Mouse (Mus musculus) G1E (cell line): ENCODE measurements around the gene 1810049J17Rik. TPM values are rescaled to one million over a fixed set of nuclear protein-coding genes. Genes with fewer than 3 reads are reported as not detected.

ENCODE experiments used
- ATAC-seq: 2 replicates; pipeline ENCODE4 v1.8.0; 2016; ENCODE audit warnings: mild to moderate bottlenecking; ENCODE audit not compliant: insufficient number of reproducible peaks, poor library complexity, low FRiP score, severe bottlenecking; ENCODE audit errors: extremely low read depth
- DNase-seq: peaks from one replicate; pipeline ENCODE4 v3.0.0; 2012; ENCODE audit warnings: low spot score
- H3K27me3 ChIP-seq: 2 replicates; pipeline ENCODE4 v1.6.1; 2012; ENCODE audit warnings: mild to moderate bottlenecking, low read length, inconsistent platforms; ENCODE audit not compliant: insufficient read depth
- H3K36me3 ChIP-seq: replicated peaks from 2 replicates; pipeline ENCODE3; 2012; ENCODE audit warnings: mild to moderate bottlenecking, inconsistent platforms
- H3K4me1 ChIP-seq: 2 replicates; pipeline ENCODE4 v1.6.1; 2012; ENCODE audit warnings: low read depth, low read length, inconsistent platforms, mixed read lengths; ENCODE audit not compliant: insufficient read depth
- H3K4me3 ChIP-seq: 2 replicates; pipeline ENCODE4 v1.5.1; 2012; ENCODE audit warnings: low read depth, mild to moderate bottlenecking, inconsistent platforms, low read length, moderate library complexity, mixed read lengths
- H3K9me3 ChIP-seq: replicated peaks from 2 replicates; pipeline ENCODE4 v1.6.1; 2012; ENCODE audit warnings: inconsistent platforms
- CTCF ChIP-seq: IDR thresholded peaks from 2 replicates; pipeline ENCODE4 v1.5.1; 2012; ENCODE audit warnings: low read depth, low read length, inconsistent platforms, mixed read lengths
- GATA1 ChIP-seq: IDR thresholded peaks from 2 replicates; pipeline ENCODE4 v1.6.1; 2012; ENCODE audit warnings: borderline replicate concordance, low read length, inconsistent platforms, mixed read lengths
- GATA2 ChIP-seq: IDR thresholded peaks from 2 replicates; pipeline ENCODE4 v1.6.1; 2012; ENCODE audit warnings: low read depth, low read length, inconsistent platforms, borderline replicate concordance
- POLR2AphosphoS5 ChIP-seq: IDR thresholded peaks from 2 replicates; pipeline ENCODE4 v1.6.1; 2012; ENCODE audit warnings: low read depth, low read length, inconsistent platforms; ENCODE audit not compliant: insufficient replicate concordance
- TAL1 ChIP-seq: conservative IDR thresholded peaks from 2 replicates; pipeline ENCODE4 v1.6.1; 2012; ENCODE audit warnings: low read depth, low read length, inconsistent platforms, mixed read lengths
- polyA plus RNA-seq: library from polyadenylated mRNA; stranded (reverse); fragments of >175 nt; gene quantifications from 2 replicates; pipeline ENCODE4 v1.2.3, GENCODE M21; 2012
- total RNA-seq, 2 experiments: library from RNA; stranded (forward) in 1 of 2; stranded (reverse) in 1 of 2; fragments of 200-1000 nt in 1 of 2; fragments of >200 nt in 1 of 2; fragmentation: Nextera tagmentation in 1 of 2; gene quantifications; 2 replicates each; pipeline ENCODE4 v1.2.3; 2014 to 2017

Gene 1810049J17Rik
- total and polyA plus RNA-seq, 3 experiments, result 0.36 to 0.38 TPM; not detected in 1

DNA sequence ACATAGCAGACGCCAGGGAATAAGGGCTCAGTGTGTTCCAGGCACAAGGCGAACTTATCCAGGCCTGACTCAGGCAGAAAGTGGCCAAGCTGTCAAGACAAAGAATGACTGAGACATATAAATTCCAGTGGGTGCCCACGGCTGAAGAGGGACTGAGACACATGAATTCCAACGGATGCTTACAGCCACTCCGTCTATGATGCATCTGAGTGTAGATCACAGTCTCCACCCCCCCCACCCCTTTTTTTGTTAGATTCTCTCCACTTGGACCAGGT, 36.2 kb downstream of the 1810049J17Rik start:
- no peaks in the 10 kb centered on the region for H3K36me3 ChIP-seq
- no peaks in the 10 kb centered on the region for H3K27me3 ChIP-seq
- peaks cover 2% of the 10 kb centered on the region; the same call in 1 of the 2 replicates for H3K9me3 ChIP-seq
- no peak for ATAC-seq
- H3K4me3 ChIP-seq, result no peak overlapping the region
- H3K4me1 ChIP-seq, result peaks cover 8% of the 10 kb centered on the region
- TF ChIP-seq CTCF (no peak), POLR2AphosphoS5 (no peak), GATA2 (no peak), GATA1 (no peak), TAL1 (no peak)
- no peak for DNase-seq

DNA sequence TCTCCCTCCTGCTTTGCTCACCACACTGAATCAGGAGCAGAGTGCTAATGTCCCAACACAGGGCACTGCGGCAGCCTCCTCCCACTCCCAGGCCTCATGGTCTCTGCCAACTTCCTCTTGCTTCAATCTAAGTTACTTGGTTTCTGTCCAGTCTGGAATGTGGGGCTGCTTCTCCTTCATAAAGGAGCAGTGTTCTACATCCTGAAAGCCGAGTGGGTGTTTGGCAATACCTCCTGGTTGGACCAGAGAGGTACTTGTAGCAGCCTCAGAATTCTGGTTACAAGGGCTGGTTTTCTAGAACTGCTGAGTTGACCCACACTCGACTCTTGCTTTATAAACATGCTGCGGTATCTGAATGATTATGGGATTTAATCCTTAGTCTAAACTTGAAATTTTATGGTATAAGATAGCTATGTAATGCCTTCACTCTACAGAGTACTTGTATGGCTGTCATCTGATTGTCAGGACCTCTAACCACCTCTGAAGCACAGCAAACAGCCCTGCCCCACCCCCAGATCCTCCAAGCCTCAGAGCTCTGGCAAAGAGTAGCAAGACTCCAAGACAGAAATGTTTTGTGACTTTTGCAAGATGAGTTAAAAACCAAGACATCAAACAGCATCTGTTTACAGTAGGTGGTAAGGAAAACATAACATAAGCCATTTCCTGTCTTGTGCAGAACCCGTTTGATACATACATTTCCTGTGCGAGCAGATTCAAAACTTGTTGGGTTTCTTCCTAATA, 36.7 kb downstream of the 1810049J17Rik start:
- no peak for ATAC-seq

DNA sequence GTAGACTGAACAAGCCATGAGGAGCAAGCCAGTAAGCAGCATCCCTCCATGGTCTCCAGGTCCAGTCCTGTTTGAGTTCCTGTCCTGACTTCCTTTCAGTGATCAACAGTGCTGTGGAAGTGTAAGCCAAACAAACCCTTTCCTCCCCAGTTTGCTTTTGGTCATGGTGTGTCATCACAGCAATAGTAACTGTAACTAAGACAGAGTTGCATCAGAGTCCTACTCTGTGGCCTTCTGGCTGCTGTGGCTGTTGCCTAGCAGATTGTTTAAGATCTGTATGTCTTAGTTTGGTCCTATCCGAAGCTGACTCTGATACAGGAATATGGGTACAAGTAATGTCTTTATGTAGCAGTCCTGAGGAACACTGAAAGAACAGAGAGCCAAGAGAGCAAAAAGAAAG, 41.9 kb downstream of the 1810049J17Rik start:
- Histone ChIP-seq H3K4me3 (no peak overlapping the region), H3K4me1 (peaks cover 8% of the 10 kb centered on the region), H3K27me3 (no peaks in the 10 kb centered on the region), H3K36me3 (no peaks in the 10 kb centered on the region), H3K9me3 (peaks cover 2% of the 10 kb centered on the region; the same call in 1 of the 2 replicates)
- ATAC-seq (no peak), DNase-seq (no peak)
- TF ChIP-seq CTCF (no peak), GATA1 (no peak), GATA2 (no peak), POLR2AphosphoS5 (no peak), TAL1 (no peak)

More for the DNA sequence above, 36.7 kb downstream of the 1810049J17Rik start:
- peaks cover 2% of the 10 kb centered on the region; the same call in 1 of the 2 replicates for H3K9me3 ChIP-seq
- H3K4me3 ChIP-seq, result no peak overlapping the region
- no peaks in the 10 kb centered on the region for H3K27me3 ChIP-seq
- H3K36me3 ChIP-seq, result no peaks in the 10 kb centered on the region
- no peak for DNase-seq
- TF ChIP-seq TAL1, result no peak
- no peak for TF ChIP-seq GATA1
- TF ChIP-seq GATA2, result no peak
- no peak for TF ChIP-seq POLR2AphosphoS5
- TF ChIP-seq CTCF, result no peak
- peaks cover 3% of the 10 kb centered on the region; the same call in 1 of the 2 replicates for H3K4me1 ChIP-seq

DNA sequence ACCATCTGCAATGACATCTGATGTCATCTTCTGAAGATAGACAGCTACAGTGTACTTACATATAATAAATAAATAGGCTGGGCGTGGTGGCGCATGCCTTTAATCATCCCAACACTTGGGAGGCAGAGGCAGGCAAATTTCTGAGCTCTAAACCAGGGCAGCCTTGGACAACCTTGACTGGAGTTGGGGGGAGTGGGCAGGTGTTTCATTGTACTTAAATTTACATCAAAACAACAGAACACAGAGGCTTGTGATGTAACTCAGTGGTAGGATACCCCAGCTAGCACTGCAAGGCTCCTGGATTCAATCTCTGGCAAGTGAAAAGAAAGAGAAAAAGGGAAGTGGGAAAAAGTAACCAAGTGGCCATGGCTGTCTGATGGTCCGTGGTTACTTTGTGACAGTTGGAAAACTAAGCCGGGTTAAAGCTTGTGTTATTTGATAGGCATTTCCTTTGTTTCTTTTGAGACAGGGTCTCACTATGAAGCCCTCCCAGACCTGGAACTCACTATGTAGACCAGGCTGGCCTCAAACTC, 46.5 kb downstream of the 1810049J17Rik start:
- H3K4me1 ChIP-seq, result peaks cover 23% of the 10 kb centered on the region
- DNase-seq (no peak), ATAC-seq (no peak)
- no peak for TF ChIP-seq GATA2
- H3K9me3 ChIP-seq, result no peaks in the 10 kb centered on the region
- peaks cover 30% of the 10 kb centered on the region for H3K36me3 ChIP-seq
- H3K4me3 ChIP-seq, result no peak overlapping the region
- H3K27me3 ChIP-seq, result no peaks in the 10 kb centered on the region

DNA sequence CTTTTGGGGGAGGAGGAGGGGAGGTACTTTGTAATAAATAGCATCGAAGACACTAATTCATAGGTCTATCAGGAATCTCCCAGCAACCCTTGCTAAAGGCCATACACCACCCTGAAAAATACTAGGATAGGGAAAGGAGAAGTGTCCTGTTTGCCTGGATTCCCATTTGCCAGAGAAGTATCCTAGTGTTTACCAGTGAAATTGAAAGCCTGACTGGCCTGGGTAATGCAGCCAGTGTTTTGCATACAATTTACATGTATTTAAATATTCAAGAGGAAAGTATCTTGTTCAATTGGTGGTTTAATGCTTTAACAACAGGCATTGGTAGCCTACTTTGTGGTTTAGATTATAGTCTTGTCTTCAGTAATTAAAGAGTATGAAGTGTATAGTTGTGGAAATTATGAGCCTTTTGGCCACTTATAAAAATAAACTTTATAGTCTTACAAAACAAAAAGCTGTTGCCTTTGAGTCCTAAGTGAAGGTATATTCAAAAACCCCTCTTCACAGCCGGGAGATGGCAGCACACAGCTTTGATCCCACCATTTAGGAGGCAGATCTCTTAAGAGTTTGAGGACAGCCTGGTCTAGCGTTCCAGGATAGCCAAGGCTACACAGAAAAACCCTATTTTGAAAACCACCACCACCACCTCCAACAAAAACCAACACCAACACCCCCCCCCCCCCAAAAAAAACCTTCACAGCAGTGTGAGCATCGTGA, 47.5 kb downstream of the 1810049J17Rik start:
- no peak for DNase-seq
- no peak for TF ChIP-seq CTCF
- no peak for TF ChIP-seq GATA1
- no peak for TF ChIP-seq POLR2AphosphoS5
- TF ChIP-seq TAL1, result no peak
- H3K36me3 ChIP-seq, result peaks cover 39% of the 10 kb centered on the region

DNA sequence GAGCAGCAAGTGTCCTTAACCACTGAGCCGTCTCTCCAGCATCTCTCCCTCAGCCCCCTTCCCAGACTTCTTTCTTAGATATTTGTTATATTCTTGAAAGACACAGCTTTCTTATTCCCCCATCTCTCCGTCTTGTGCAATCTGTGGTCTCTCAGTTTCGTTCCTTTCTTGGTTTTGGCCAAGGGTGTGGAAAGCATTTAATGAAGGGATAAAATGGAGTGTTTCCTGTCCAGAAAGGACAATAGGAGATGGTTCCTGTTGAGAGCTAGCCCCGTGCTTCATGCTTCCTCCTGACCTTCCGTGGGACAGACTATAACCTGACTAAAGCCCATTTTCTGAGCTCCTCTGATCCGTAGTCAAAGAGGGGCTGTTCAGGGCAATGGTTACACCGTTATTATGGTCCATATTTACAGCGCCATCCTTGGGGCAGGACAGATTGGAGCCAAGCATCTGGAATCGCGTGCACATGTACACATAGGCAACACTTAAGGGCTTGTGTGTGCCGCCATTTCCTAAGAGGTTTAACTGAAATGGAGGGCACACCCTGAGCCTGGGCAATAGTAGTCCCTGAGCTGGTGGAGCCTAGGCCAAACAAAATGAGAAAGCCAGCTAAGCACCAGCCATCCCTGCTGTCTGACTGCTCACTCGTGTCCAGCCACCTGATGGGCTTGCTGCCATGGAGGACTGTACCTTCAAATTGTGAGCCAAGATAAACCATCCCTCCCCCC, 48.2 kb downstream of the 1810049J17Rik start:
- no peaks in the 10 kb centered on the region for H3K9me3 ChIP-seq
- peaks cover 46% of the 10 kb centered on the region for H3K36me3 ChIP-seq
- no peak for TF ChIP-seq CTCF
- no peak for TF ChIP-seq GATA1
- TF ChIP-seq TAL1, result no peak
- H3K27me3 ChIP-seq, result no peaks in the 10 kb centered on the region
- no peak overlapping the region for H3K4me3 ChIP-seq
- ATAC-seq (no peak), DNase-seq (no peak)
- H3K4me1 ChIP-seq, result peaks cover 23% of the 10 kb centered on the region

More for the DNA sequence above, 47.5 kb downstream of the 1810049J17Rik start:
- Histone ChIP-seq H3K4me1 (peaks cover 23% of the 10 kb centered on the region), H3K9me3 (no peaks in the 10 kb centered on the region), H3K4me3 (no peak overlapping the region), H3K27me3 (no peaks in the 10 kb centered on the region)
- no peak for ATAC-seq

Other genes with a start within 250 kb of the 1810049J17Rik start
- gene Zfr, start 204.1 kb downstream of the 1810049J17Rik start, total RNA-seq (2014; fragmentation: Nextera tagmentation), result 421 and 506 TPM in 2 replicates
- gene Zfr, start 204.1 kb downstream of the 1810049J17Rik start, total RNA-seq (2017), result 66.9 and 77.6 TPM in 2 replicates
- gene Zfr, start 204.1 kb downstream of the 1810049J17Rik start, polyA plus RNA-seq, result 65.3 and 67.7 TPM in 2 replicates
- gene Mtmr12, start 116.9 kb downstream of the 1810049J17Rik start, total RNA-seq (2014; fragmentation: Nextera tagmentation), result 27.6 and 29.0 TPM in 2 replicates
- 25.7 and 29.4 TPM in 2 replicates for gene Mtmr12, start 116.9 kb downstream of the 1810049J17Rik start, total RNA-seq (2017)
- gene Mtmr12, start 116.9 kb downstream of the 1810049J17Rik start, polyA plus RNA-seq, result 7.9 and 8.2 TPM in 2 replicates
- gene Golph3, start 449 bp downstream of the 1810049J17Rik start, total RNA-seq (2014; fragmentation: Nextera tagmentation), result 411 and 482 TPM in 2 replicates
- 299 and 319 TPM in 2 replicates for gene Golph3, start 449 bp downstream of the 1810049J17Rik start, total RNA-seq (2017)
- 739 and 1,035 TPM in 2 replicates for gene Golph3, start 449 bp downstream of the 1810049J17Rik start, polyA plus RNA-seq